Mouse (Mus musculus): ENCODE results near the gene C1ql1. TPM values are rescaled to one million over a fixed set of nuclear protein-coding genes. Genes with fewer than 3 reads are reported as not detected.

The C1ql1 gene
- polyA plus RNA-seq, 1 experiment: 0.80 TPM

GRCm38 (mm10) chr11:102945306-102946264 lies 903 bp downstream of the C1ql1 start:
- H3K4me3 ChIP-seq (ENCODE audit: control insufficient read depth, low read depth, low read length): peak overlapping the region; percentile 2
- peaks cover 16% of the 10 kb centered on the region for H3K4me1 ChIP-seq (ENCODE audit: control insufficient read depth, insufficient read depth, low read length)
- TF ChIP-seq CTCF (IDR thresholded peaks at IDR 0.05; ENCODE audit: control insufficient read depth, insufficient read depth, insufficient replicate concordance, low read depth, low read length): no peak
- TF ChIP-seq POLR2A (IDR thresholded peaks at IDR 0.05; ENCODE audit: control insufficient read depth, low read depth, low read length): no peak
- no peaks in the 10 kb centered on the region for H3K36me3 ChIP-seq (ENCODE audit: control insufficient read depth, insufficient read depth, low read length)
- no peaks in the 10 kb centered on the region; the same call in none of the 2 replicates for H3K27me3 ChIP-seq (ENCODE audit: control insufficient read depth, insufficient read depth, low read length)
- no peak overlapping the region for H3K27ac ChIP-seq (ENCODE audit: control insufficient read depth, insufficient read depth, low read depth, low read length)

- Histone ChIP-seq H3K27me3 (ENCODE audit: control insufficient read depth, insufficient read depth, low read length) (no peaks in the 10 kb centered on the region; the same call in 1 of the 2 replicates), H3K36me3 (ENCODE audit: control insufficient read depth, insufficient read depth, low read length) (no peaks in the 10 kb centered on the region), H3K27ac (ENCODE audit: control insufficient read depth, insufficient read depth, low read depth, low read length) (no peak overlapping the region), H3K4me3 (ENCODE audit: control insufficient read depth, low read depth, low read length) (no peak overlapping the region), H3K4me1 (ENCODE audit: control insufficient read depth, insufficient read depth, low read length) (peaks cover 11% of the 10 kb centered on the region)
- no peak for TF ChIP-seq CTCF (IDR thresholded peaks at IDR 0.05; ENCODE audit: control insufficient read depth, insufficient read depth, insufficient replicate concordance, low read depth, low read length)
- TF ChIP-seq POLR2A (IDR thresholded peaks at IDR 0.05; ENCODE audit: control insufficient read depth, low read depth, low read length): no peak
Measured at GRCm38 (mm10) chr11:102941236-102941635, 5.3 kb downstream of the C1ql1 start.

DNA sequence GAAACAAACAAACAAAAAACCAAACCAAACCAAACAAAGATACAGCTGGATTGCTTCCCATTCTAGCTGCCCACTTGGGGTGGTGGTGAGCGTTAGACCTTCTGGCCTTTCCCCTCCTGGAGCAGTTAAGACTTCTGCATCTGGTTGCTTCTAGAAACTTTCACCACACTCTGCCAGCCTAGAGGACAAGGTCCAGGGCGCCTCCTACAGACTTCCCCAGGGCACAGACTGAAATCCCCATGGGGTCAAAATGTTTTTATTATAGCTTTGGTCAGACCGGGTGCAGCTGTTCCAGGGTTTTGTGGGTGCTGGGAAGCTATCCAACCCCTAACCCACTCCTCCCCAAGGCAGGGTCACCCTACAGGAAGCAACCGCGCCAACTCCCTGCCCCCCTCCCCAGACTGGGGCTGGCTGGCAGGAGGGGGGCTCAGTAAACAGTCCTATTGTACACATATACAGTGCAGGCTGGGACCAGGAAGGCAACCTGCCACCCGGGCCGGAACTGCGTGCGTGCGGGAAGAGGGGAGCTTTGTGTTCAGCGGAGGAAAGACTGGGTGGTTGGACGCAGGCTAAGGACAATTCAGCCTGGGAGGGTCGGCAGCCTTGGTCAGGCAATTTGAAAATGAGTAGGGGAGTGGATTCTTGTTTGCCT lies 7.3 kb downstream of the C1ql1 start:
- TF ChIP-seq CTCF (IDR thresholded peaks at IDR 0.05; ENCODE audit: control insufficient read depth, insufficient read depth, insufficient replicate concordance, low read depth, low read length) (no peak), POLR2A (IDR thresholded peaks at IDR 0.05; ENCODE audit: control insufficient read depth, low read depth, low read length) (no peak)
- H3K27ac ChIP-seq (ENCODE audit: control insufficient read depth, insufficient read depth, low read depth, low read length): no peak overlapping the region
- no peaks in the 10 kb centered on the region for H3K27me3 ChIP-seq (ENCODE audit: control insufficient read depth, insufficient read depth, low read length)
- no peaks in the 10 kb centered on the region for H3K36me3 ChIP-seq (ENCODE audit: control insufficient read depth, insufficient read depth, low read length)
- H3K4me1 ChIP-seq (ENCODE audit: control insufficient read depth, insufficient read depth, low read length): peaks cover 3% of the 10 kb centered on the region
- H3K4me3 ChIP-seq (ENCODE audit: control insufficient read depth, low read depth, low read length): peak overlapping the region; percentile 21; the same call in 1 of the 2 replicates

DNA sequence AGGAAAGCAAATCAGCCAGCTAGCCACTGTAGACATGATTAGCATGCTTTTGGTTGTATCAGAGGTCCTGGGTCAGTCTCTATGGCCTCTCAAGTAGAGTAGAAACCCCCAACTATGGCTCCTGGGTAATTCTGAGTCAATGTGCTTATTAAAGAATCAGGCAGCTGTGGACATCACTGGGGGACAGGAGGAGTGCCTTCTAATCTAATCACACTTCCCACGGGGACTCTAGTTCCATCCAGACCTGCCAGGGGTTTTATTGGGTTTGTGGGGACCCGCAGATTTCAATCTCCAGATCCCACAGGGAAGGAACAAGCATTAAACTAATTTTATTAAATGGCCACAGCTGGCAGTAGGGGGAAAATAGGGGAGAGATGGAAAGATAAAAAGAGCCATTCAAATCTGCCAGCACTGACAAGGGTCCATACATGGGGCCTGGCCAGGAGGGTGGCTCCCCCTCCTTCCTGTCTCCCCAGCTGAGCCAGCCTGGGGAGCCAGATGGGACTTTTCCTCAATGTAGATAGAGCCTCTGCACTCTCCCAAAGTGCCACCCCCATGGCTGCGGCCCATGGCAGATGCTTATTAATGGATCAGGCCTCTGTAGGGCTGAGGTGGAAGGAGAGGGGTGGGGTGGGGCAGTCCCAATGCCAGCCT lies 8.8 kb downstream of the C1ql1 start:
- Histone ChIP-seq H3K27me3 (ENCODE audit: control insufficient read depth, insufficient read depth, low read length) (no peaks in the 10 kb centered on the region), H3K27ac (ENCODE audit: control insufficient read depth, insufficient read depth, low read depth, low read length) (no peak overlapping the region), H3K36me3 (ENCODE audit: control insufficient read depth, insufficient read depth, low read length) (no peaks in the 10 kb centered on the region), H3K4me1 (ENCODE audit: control insufficient read depth, insufficient read depth, low read length) (peaks cover 4% of the 10 kb centered on the region), H3K4me3 (ENCODE audit: control insufficient read depth, low read depth, low read length) (no peak overlapping the region)
- TF ChIP-seq CTCF (IDR thresholded peaks at IDR 0.05; ENCODE audit: control insufficient read depth, insufficient read depth, insufficient replicate concordance, low read depth, low read length) (no peak), POLR2A (IDR thresholded peaks at IDR 0.05; ENCODE audit: control insufficient read depth, low read depth, low read length) (no peak)

DNA sequence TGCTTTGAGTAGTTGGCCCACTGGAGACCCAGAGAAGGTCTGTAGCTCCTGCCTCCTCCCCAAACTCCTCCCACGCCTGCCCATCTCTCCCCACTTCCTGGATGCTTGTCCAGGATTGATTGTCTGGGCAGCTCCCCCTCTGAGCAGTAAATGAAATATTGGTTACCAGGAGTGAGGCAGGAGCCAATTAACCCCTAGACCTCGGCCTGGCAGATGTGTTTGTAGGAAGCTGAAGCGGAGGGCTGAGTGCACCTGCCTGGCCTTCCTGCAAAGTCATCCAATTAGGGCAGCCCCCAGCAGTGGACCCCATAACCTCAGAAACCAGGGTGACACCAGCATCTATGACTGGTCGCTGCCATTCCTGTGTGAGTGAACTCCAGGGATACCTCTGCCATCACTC lies 10.2 kb downstream of the C1ql1 start:
- TF ChIP-seq CTCF (IDR thresholded peaks at IDR 0.05; ENCODE audit: control insufficient read depth, insufficient read depth, insufficient replicate concordance, low read depth, low read length): no peak
- no peak for TF ChIP-seq POLR2A (IDR thresholded peaks at IDR 0.05; ENCODE audit: control insufficient read depth, low read depth, low read length)
- H3K36me3 ChIP-seq (ENCODE audit: control insufficient read depth, insufficient read depth, low read length): no peaks in the 10 kb centered on the region
- H3K4me3 ChIP-seq (ENCODE audit: control insufficient read depth, low read depth, low read length): no peak overlapping the region
- H3K4me1 ChIP-seq (ENCODE audit: control insufficient read depth, insufficient read depth, low read length): peaks cover 8% of the 10 kb centered on the region
- H3K27ac ChIP-seq (ENCODE audit: control insufficient read depth, insufficient read depth, low read depth, low read length): no peak overlapping the region
- H3K27me3 ChIP-seq (ENCODE audit: control insufficient read depth, insufficient read depth, low read length): no peaks in the 10 kb centered on the region

- H3K4me1 ChIP-seq (ENCODE audit: control insufficient read depth, insufficient read depth, low read length): peaks cover 5% of the 10 kb centered on the region
- no peaks in the 10 kb centered on the region for H3K27me3 ChIP-seq (ENCODE audit: control insufficient read depth, insufficient read depth, low read length)
- H3K36me3 ChIP-seq (ENCODE audit: control insufficient read depth, insufficient read depth, low read length): no peaks in the 10 kb centered on the region
- no peak overlapping the region for H3K27ac ChIP-seq (ENCODE audit: control insufficient read depth, insufficient read depth, low read depth, low read length)
- no peak overlapping the region for H3K4me3 ChIP-seq (ENCODE audit: control insufficient read depth, low read depth, low read length)
- TF ChIP-seq POLR2A (IDR thresholded peaks at IDR 0.05; ENCODE audit: control insufficient read depth, low read depth, low read length) (no peak), CTCF (IDR thresholded peaks at IDR 0.05; ENCODE audit: control insufficient read depth, insufficient read depth, insufficient replicate concordance, low read depth, low read length) (no peak)
Measured at GRCm38 (mm10) chr11:102930672-102931071, 15.8 kb downstream of the C1ql1 start.

DNA sequence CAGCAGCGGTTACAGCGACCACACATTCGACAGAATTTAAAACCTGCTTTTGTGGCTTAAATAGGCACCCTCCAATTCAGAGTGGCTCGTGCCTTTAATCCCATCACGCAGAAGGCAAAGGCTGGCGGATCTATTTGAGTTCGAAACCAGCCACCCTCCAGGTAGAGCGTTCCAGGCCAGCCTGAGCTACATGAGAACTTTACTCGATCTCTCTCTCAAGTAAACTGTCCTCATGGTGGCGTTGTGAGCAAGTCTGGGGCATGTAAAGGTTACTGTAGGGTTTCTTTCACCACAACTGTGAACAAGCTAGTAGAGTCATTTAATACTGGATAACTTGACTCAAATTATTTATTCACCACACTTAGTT lies 21.2 kb downstream of the C1ql1 start:
- TF ChIP-seq CTCF (IDR thresholded peaks at IDR 0.05; ENCODE audit: control insufficient read depth, insufficient read depth, insufficient replicate concordance, low read depth, low read length): 0 out of 2 replicates have a peak, but pooled peaks have one; percentile 7
- TF ChIP-seq POLR2A (IDR thresholded peaks at IDR 0.05; ENCODE audit: control insufficient read depth, low read depth, low read length): no peak; the same call in 1 of the 2 replicates
- H3K4me3 ChIP-seq (ENCODE audit: control insufficient read depth, low read depth, low read length): peak overlapping the region; percentile 89
- H3K27ac ChIP-seq (ENCODE audit: control insufficient read depth, insufficient read depth, low read depth, low read length): peak overlapping the region; percentile 85
- H3K36me3 ChIP-seq (ENCODE audit: control insufficient read depth, insufficient read depth, low read length): no peaks in the 10 kb centered on the region
- H3K27me3 ChIP-seq (ENCODE audit: control insufficient read depth, insufficient read depth, low read length): no peaks in the 10 kb centered on the region
- peaks cover 3% of the 10 kb centered on the region; the same call in 1 of the 2 replicates for H3K4me1 ChIP-seq (ENCODE audit: control insufficient read depth, insufficient read depth, low read length)
